Mouse (Mus musculus) myocyte (in vitro differentiated cells): ENCODE measurements around the gene Radil.

Source experiments
- MYOD1 ChIP-seq, 3 experiments: IDR thresholded peaks; one replicate each; pipeline ENCODE4 v1.6.1; 2011; ENCODE audit warnings: control low read depth in 2 of 3, low read depth in 2 of 3, mild to moderate bottlenecking in 2 of 3, moderate library complexity in 1 of 3; ENCODE audit not compliant: insufficient read length in 2 of 3, control insufficient read depth in 1 of 3
- MYOG ChIP-seq, 3 experiments: IDR thresholded peaks; one replicate each; pipeline ENCODE4 v1.6.1; 2011; ENCODE audit warnings: control low read depth in 2 of 3, low read depth in 2 of 3, mild to moderate bottlenecking in 2 of 3; ENCODE audit not compliant: insufficient read length in 2 of 3, control insufficient read depth in 1 of 3, insufficient read depth in 1 of 3
- POLR2A ChIP-seq: IDR thresholded peaks from one replicate; pipeline ENCODE4 v1.6.1; 2011; ENCODE audit warnings: low read depth, mild to moderate bottlenecking, control low read depth, moderate library complexity; ENCODE audit not compliant: insufficient read length
- TCF12 ChIP-seq: IDR thresholded peaks from one replicate; pipeline ENCODE4 v1.6.1; 2011; ENCODE audit warnings: mild to moderate bottlenecking, control low read depth; ENCODE audit not compliant: poor library complexity, insufficient read depth, severe bottlenecking
- USF1 ChIP-seq: IDR thresholded peaks from one replicate; pipeline ENCODE4 v1.6.1; 2011; ENCODE audit warnings: low read depth, mild to moderate bottlenecking, control low read depth, moderate library complexity

DNA sequence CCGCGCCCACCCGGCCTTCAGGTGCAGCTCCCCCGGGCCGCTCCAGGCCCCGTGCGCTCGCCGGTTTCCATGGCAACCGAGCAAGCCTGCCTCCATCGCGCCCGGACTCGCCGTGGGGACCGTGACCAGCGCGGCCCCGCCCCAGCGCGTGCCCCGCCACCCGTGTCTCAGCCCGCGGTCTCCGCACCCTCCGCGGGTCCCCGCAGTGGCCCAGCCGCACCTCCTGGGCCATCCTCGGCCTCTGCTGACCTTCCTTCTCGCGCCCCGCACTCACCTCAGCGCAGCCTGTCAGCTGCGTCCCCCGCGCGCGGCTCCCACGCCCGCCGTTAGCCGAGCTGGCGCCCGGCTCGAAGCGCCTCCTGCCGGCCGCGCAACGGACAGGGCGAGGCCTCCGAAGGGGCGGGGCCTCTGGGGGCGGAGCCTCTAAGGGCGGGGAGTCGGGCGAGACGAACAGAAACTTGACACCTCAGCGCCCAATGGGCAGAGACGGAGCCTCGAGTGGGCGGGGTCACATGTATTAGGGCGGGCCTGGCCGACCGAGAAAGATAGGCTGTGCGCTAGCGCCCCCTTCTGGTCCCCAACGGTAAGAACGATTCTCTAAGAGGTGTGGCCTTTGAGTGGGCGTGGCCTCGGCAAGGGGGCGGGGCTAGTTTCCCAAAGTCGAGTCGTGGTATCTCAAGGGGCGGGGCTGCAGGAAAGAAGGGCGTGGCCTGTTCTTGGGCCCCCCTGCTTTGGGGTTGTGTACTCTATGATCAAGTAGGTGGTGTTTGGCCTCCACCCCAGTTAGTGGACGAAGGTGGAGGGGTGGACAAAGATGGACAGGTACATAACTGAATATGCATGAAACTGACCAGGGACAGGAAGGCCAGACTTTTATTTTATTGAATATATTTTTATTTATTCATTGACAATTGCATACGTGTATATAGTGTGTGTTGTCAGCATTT, at the start of gene Radil:
- no peak for TF ChIP-seq USF1
- TF ChIP-seq TCF12 = no peak
- TF ChIP-seq POLR2A = peak; percentile 58
- TF ChIP-seq MYOG (IDR thresholded peaks at IDR 0.05; ENCODE audit: control insufficient read depth in 1 of 3, insufficient read depth in 1 of 3, insufficient read length in 2 of 3, low read depth in 2 of 3) = peak in 1 of 3 experiments; percentile 17
- peak in 1 of 3 experiments; percentile 3 for TF ChIP-seq MYOD1 (IDR thresholded peaks at IDR 0.05; ENCODE audit: control insufficient read depth in 1 of 3, insufficient read length in 2 of 3, low read depth in 2 of 3)
